Mouse (Mus musculus) left cerebral cortex, adult 11 months (tissue): ENCODE data around the gene Olfr397.

Experiments
- DNase-seq: peaks from one replicate; pipeline ENCODE4 v3.0.0; 2022; ENCODE audit warnings: low spot score

The Olfr397 gene

GRCm38 (mm10) chr11:73960517-73960916, at the start of gene Olfr397:
Gene Olfr397, plus strand, starts transcription at chr11:73960817.
- DNase-seq, result no peak

- DNase-seq, result no peak
Measured at GRCm38 (mm10) chr11:73936377-73936776, 24.2 kb upstream of the Olfr397 start, which contains the start of gene Olfr23. Gene Olfr23, plus strand, starts transcription at chr11:73936677.

- DNase-seq, result no peak
Measured at GRCm38 (mm10) chr11:73990307-73990706, 29.7 kb downstream of the Olfr397 start, which contains the start of gene Olfr398. Gene Olfr398, minus strand, starts transcription at chr11:73990407.

GRCm38 (mm10) chr11:73993115-73993514, 32.5 kb downstream of the Olfr397 start:
- DNase-seq, result no peak
